Mouse (Mus musculus) stomach, postnatal 0 days (tissue): ENCODE data around the gene Gm10974. TPM values are rescaled to one million over a fixed set of nuclear protein-coding genes. Genes with fewer than 3 reads are reported as not detected.

Source experiments
- ATAC-seq: fragments of 200-750 bp; cut with Nextera tagmentation; 2 replicates; pipeline ENCODE4 v1.8.0; 2017; ENCODE audit not compliant: low FRiP score, low TSS enrichment
- DNase-seq: peaks from one replicate; pipeline ENCODE4 v3.0.0-alpha.2; 2016; ENCODE audit warnings: low spot score
- H3K27ac ChIP-seq: fragments of 300-500 bp; sonication (generic); replicated peaks from 2 replicates; pipeline ENCODE4 v1.5.1; 2014; ENCODE audit warnings: mild to moderate bottlenecking, control low read depth
- H3K27me3 ChIP-seq: fragments of 300-500 bp; sonication (generic); 2 replicates; pipeline ENCODE4 v1.6.1; 2014; ENCODE audit warnings: low read length; ENCODE audit not compliant: control insufficient read depth, insufficient read depth
- H3K36me3 ChIP-seq: fragments of 300-500 bp; sonication (generic); 2 replicates; pipeline ENCODE4 v1.6.1; 2014; ENCODE audit warnings: low read length, mixed read lengths; ENCODE audit not compliant: control insufficient read depth, insufficient read depth
- H3K4me1 ChIP-seq: fragments of 300-500 bp; sonication (generic); replicated peaks from 2 replicates; pipeline ENCODE4 v1.6.1; 2014; ENCODE audit warnings: antibody characterized with exemption; ENCODE audit not compliant: control insufficient read depth, insufficient read depth
- H3K4me2 ChIP-seq: fragments of 300-500 bp; sonication (generic); replicated peaks from 2 replicates; pipeline ENCODE4 v1.6.1; 2014; ENCODE audit warnings: low read depth, mild to moderate bottlenecking, control low read depth, moderate library complexity
- H3K4me3 ChIP-seq: fragments of 300-500 bp; sonication (generic); 2 replicates; pipeline ENCODE4 v1.5.1; 2014; ENCODE audit warnings: low read depth, low read length, control low read depth
- H3K9ac ChIP-seq: fragments of 300-500 bp; sonication (generic); 2 replicates; pipeline ENCODE4 v1.6.1; 2014; ENCODE audit warnings: mild to moderate bottlenecking, low read length, control low read depth, mixed read lengths
- H3K9me3 ChIP-seq: fragments of 300-500 bp; sonication (generic); 2 replicates; pipeline ENCODE4 v1.6.1; 2016; ENCODE audit warnings: low read length; ENCODE audit not compliant: control insufficient read depth
- CTCF ChIP-seq: IDR thresholded peaks from 2 replicates; pipeline ENCODE4 v1.5.1; 2016; ENCODE audit warnings: antibody characterized with exemption, low read depth, mild to moderate bottlenecking, moderate library complexity
- EP300 ChIP-seq: optimal IDR thresholded peaks from 2 replicates; pipeline ENCODE3; 2016; ENCODE audit warnings: antibody characterized with exemption
- WGBS: fragments of 180-500 bp; shearing (Covaris S2); extraction: QIAGEN DNeasy Blood & Tissue Kit; methylation state at CpG from one replicate; pipeline ENCODE4 v1.1.7; 2014; 5-methylcytosine and 5-hydroxymethylcytosine counted together
- polyA plus RNA-seq: library from polyadenylated mRNA; unstranded; fragments of >200 nt; fragmentation: Nextera tagmentation; extraction: Ambion mirVana; gene quantifications from 2 replicates; pipeline ENCODE4 v1.2.1, GENCODE M21; 2015

Gene Gm10974
- polyA plus RNA-seq, 1 experiment from 2014 or later, result not detected

DNA sequence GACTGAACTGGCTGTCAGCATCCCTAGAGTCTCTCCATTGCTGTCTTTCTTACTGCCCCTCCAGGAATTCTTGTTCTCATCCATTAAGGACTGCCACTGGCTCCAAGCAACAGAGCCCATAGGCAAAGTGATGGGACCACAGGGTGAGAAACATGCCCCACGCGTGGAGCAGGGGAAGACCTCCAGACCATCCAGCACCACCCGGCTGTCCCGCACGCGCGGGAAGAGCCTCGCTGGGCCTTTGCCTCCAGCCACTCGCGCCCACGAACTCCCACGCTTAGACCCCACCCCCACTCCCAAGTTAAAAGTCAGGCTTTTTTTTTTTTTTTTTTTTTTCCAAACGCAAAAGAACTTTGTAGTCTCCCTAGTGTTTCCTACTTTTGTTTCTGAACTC is 21.7 kb downstream of the Gm10974 start:
- Histone ChIP-seq H3K9ac (peak overlapping the region; percentile 91), H3K4me3 (peak overlapping the region; percentile 79), H3K27me3 (no peaks in the 10 kb centered on the region), H3K27ac (peak overlapping the region; percentile 88), H3K4me2 (peak overlapping the region; percentile 95), H3K9me3 (no peaks in the 10 kb centered on the region), H3K4me1 (no peaks in the 10 kb centered on the region; the same call in 1 of the 2 replicates), H3K36me3 (no peaks in the 10 kb centered on the region)
- WGBS, result under 1% methylated on average over 13 of the region's 13 CpGs
- TF ChIP-seq CTCF, result no peak
- no peak for TF ChIP-seq EP300
- no peak for ATAC-seq
- DNase-seq, result peak; percentile 31

DNA sequence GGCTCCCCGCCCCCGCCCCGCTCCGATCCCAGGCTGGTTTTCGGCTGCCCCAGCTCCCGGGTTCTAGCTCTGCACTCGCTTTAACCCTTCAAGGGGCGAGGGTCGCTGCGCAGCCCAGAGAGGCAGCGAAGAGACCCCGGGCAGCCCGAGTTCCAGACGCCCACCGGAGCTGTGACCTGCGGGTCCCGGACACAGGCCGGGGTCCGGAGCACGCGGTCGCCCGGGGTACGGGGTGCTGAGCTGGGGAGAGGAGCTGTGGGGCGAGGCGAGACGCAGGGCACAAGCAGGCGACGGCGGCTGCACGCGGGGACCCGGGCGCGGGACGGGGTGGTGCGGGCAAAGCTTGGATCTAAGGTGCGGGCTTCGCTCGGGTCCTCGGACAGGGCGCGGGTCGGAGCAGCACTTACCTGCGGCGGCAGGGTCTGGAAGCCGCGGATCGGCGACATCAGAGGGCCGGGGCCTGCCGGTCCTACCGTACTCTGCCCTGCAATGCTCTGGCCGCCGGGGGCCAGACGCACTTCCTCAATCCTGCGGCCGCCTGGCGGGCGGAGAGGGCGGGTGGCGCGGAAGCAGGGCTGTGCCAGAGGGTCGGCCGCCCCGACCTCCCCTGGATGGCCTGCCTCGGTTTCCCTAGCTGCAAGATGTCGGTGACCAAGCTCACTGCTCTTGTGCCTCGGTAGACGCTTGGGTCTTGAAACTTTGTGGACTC is 22.3 kb downstream of the Gm10974 start, which contains the start of gene Lrrk1:
Gene Lrrk1, minus strand, starts transcription at position 538 of the 709 bp plus-strand sequence.
- no peaks in the 10 kb centered on the region for H3K9me3 ChIP-seq
- peak within 1 kb of the TSS; percentile 79 for H3K4me3 ChIP-seq

DNA sequence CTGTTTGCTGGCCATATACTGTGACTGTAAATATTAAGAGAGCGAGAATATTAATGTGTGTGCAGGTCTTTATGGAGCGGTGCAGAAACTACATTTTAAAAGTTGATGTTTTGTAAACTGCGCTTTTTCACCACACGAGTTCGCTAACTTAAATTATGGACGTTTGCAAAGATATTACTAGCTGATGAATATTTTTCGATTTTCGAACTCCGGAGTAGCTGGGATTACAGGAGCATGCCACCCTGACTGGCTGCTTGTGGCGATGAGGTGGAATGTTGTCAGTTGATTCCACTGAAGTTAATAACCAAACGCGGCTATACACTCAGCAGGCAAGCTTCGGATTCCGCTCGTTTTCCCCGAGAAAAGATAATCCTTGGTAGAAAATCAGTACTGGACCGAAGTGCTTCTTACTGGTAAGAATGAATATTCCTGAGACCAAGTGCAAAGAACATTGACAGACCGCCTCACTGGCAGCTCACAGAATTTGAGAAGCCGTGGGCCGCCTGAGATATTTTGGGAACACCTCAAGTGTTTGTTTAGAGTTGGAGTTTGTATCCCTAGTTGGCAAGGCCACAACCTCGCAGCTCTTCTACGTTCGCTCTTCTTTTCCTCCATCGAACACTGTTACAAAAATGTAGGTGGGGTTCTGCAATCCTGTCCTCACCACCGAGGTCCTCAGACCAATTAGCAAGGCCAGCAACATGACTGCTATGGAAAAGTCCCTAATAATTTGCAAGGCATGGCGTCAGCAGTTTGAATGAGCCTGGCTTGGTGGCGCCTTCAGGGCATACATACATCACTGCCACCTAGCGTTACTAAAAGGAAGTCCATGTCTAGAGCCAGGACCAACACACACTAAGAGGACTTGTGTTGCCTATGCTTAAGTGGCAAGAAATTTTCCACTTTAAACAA is 23.2 kb downstream of the Gm10974 start:
- Histone ChIP-seq H3K4me3 (peak overlapping the region; percentile 79), H3K4me2 (peak overlapping the region; percentile 95), H3K9me3 (no peaks in the 10 kb centered on the region), H3K27me3 (no peaks in the 10 kb centered on the region), H3K9ac (peak overlapping the region; percentile 91), H3K36me3 (no peaks in the 10 kb centered on the region), H3K27ac (peak overlapping the region; percentile 88; the same call in 1 of the 2 replicates), H3K4me1 (no peaks in the 10 kb centered on the region; the same call in 1 of the 2 replicates)
- ATAC-seq (peak; percentile 82), DNase-seq (peak; percentile 66)
- TF ChIP-seq CTCF, result peak; percentile 97
- TF ChIP-seq EP300, result no peak
- 11% methylated on average over 28 of the region's 28 CpGs for WGBS

More for the DNA sequence above, 22.3 kb downstream of the Gm10974 start, which contains the start of gene Lrrk1:
- Histone ChIP-seq H3K4me1 (no peaks in the 10 kb centered on the region; the same call in 1 of the 2 replicates), H3K36me3 (no peaks in the 10 kb centered on the region), H3K9ac (peak within 1 kb of the TSS; percentile 91), H3K27ac (peak within 1 kb of the TSS; percentile 88), H3K4me2 (peak within 1 kb of the TSS; percentile 95), H3K27me3 (no peaks in the 10 kb centered on the region)
- peak; percentile 83 for ATAC-seq
- under 1% methylated on average over 69 of the region's 70 CpGs for WGBS
- peak; percentile 71 for TF ChIP-seq CTCF
- no peak for TF ChIP-seq EP300
- peak; percentile 81 for DNase-seq

DNA sequence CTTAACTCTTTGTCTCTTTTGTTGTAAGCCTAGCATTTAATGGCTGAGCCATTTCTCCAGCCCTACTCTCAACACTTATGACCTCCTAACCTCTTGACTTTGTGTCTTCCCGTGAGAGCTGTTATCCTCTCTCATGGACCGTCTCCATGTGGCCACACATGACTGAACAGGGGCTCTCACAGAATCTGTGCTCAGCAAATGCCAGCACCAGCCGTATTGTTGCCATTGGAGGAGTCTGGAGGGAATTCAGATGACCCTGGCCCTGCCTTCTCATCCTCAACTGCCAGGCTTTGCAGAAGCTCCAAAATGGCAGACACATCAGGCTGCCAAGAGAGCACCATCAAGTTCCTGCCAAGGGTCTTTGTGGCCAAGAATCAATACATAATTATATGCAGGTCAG is 31.6 kb downstream of the Gm10974 start:
- H3K27ac ChIP-seq, result no peak overlapping the region
- no peak overlapping the region for H3K4me2 ChIP-seq
- H3K36me3 ChIP-seq, result no peaks in the 10 kb centered on the region
- ATAC-seq (no peak), DNase-seq (no peak)
- WGBS, result 67% methylated on average over 3 of the region's 3 CpGs
- H3K4me3 ChIP-seq, result no peak overlapping the region
- TF ChIP-seq EP300 (no peak), CTCF (no peak)
- no peak overlapping the region for H3K9ac ChIP-seq
- H3K27me3 ChIP-seq, result no peaks in the 10 kb centered on the region
- no peaks in the 10 kb centered on the region; the same call in 1 of the 2 replicates for H3K4me1 ChIP-seq
- H3K9me3 ChIP-seq, result no peaks in the 10 kb centered on the region

DNA sequence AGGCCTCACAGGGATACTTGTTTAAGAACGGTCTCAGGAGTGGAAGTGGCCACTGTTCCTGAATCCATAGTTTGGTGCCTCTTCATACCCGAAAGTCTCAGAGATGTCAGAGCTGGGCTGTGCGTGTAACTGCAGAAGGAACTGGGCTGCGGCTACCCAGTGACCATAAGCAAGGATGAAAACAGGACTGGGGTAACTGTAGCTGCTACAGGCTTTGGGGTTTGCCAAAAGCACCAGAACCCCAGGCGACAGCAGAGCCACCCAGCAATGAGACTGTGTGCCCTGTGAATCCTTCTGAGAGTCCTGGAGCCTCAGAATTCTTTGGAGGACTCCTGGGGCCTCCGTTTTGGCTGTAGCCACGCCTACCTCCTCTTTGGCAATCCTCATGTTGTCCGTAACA is 35.9 kb downstream of the Gm10974 start:
- Histone ChIP-seq H3K36me3 (no peaks in the 10 kb centered on the region), H3K27me3 (no peaks in the 10 kb centered on the region), H3K9ac (no peak overlapping the region), H3K9me3 (no peaks in the 10 kb centered on the region), H3K4me2 (no peak overlapping the region), H3K4me3 (no peak overlapping the region), H3K4me1 (no peaks in the 10 kb centered on the region; the same call in 1 of the 2 replicates), H3K27ac (no peak overlapping the region)
- WGBS, result 57% methylated on average over 8 of the region's 8 CpGs
- TF ChIP-seq CTCF, result no peak
- no peak for TF ChIP-seq EP300
- ATAC-seq, result no peak
- DNase-seq, result no peak
